Mouse (Mus musculus) cerebellum, adult 11 months (tissue): ENCODE data around the gene Enpp1.

Source experiments
- DNase-seq: peaks from one replicate; pipeline ENCODE4 v3.0.0; 2022

Enpp1 gene

GRCm38 (mm10) chr10:24711480-24712366 lies at the start of gene Enpp1:
Gene Enpp1, minus strand, starts transcription at chr10:24712159.
- DNase-seq = peak; percentile 9

DNA sequence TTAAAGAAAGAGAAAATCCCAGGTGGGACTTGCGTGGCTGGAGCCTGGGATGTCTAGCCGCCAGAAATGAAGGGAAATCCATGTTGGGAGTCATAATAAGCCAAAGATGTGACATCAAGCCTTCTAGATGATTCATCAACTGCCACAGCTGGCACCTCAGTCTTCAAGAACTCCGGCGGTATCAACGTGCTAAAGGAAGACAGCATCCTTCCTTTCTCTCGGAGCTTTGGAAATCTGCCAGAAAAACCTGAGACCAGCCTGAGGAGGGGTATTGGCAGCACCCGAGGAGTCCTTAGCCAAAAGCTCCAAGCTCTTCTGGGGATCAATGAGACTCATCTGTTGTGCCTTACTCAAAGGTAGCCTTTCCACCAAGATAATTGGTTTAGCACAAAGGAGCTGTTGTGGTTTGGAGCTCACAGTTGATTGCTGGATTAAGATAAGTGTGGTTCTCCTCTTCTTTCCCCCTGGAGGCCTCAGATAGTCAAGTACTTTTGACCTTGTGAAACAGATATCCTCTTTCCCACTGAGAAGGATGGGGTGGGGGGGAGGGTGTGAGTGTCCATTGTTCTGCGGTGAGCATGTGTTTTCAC lies 46.5 kb upstream of the Enpp1 start:
- no peak for DNase-seq

DNA sequence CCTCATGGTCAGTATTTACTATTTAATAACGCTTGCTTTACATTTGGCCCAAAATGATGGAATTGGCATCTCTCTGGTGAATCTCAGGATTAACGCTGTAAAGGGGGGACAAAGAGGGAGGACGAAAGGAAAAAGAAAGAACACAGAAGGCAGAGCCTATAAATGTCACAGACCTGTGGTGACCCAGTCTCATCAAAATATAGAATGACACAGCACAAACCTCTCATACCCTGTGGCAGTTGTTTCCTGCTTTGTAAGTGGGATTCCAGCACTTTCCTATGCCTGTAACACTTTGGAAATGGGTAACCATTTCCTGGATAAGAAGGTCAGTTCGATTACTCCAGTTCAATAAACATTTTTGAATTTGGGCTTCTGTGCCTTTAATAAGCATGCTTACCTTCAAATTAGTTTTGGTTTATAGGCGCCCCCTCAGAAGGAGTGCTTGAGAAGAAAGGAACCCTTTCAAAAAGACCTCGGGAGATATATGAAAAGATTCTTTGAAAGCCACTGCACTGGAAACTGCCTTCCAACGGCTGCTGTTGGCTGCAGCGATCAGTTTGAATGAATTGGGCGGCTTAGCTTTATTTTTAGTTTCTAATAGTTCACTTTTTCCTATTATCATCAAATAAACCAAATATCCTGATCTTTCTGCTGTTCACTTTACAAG lies 43.0 kb upstream of the Enpp1 start:
- no peak for DNase-seq

- DNase-seq = no peak
These were observed 42.4 kb upstream of the Enpp1 start for GRCm38 (mm10) chr10:24754251-24754835.

GRCm38 (mm10) chr10:24753536-24754250 lies 41.7 kb upstream of the Enpp1 start:
- DNase-seq = no peak

GRCm38 (mm10) chr10:24742950-24743487 lies 31.1 kb upstream of the Enpp1 start:
- DNase-seq = no peak

- no peak for DNase-seq
These were observed 29.6 kb upstream of the Enpp1 start for GRCm38 (mm10) chr10:24741229-24742198.

GRCm38 (mm10) chr10:24739171-24739570 lies 27.2 kb upstream of the Enpp1 start:
- no peak for DNase-seq

- DNase-seq = no peak
These were observed 26.5 kb upstream of the Enpp1 start for GRCm38 (mm10) chr10:24738456-24738855.

DNA sequence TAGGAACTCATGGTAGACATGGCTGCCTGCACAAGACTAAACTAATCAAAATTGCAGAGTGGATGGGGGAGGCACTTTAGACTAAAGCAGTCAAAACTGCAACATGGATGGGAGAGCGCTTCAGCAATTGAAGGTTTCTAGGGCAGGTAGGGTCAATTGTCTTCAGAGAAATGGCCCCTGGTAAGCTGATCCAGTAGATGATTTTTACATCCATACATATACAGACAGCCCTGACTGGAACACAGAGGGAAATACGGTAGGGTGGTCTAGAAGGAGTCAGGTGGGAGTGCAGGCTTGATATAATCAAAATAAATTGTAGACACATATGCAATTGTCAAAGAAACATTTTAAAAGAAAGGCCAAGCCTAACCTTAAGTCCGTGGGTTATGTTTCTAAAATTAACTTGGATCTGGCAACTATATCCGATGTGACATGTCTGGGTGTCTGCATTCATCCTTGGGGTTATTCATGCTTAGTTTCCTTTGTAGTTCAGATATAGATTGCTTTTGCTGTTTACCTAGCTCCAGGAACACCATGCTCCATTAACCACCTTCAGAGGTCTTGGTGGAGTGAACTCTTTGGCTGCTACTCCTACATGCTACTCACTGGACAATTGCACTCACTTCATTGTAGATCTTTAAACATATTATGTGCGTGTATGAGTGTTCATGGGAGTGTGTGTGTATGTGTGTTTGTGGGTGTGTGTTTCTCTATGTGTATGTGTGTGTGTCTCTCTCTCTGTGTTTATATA lies 23.2 kb upstream of the Enpp1 start:
- DNase-seq = no peak

DNA sequence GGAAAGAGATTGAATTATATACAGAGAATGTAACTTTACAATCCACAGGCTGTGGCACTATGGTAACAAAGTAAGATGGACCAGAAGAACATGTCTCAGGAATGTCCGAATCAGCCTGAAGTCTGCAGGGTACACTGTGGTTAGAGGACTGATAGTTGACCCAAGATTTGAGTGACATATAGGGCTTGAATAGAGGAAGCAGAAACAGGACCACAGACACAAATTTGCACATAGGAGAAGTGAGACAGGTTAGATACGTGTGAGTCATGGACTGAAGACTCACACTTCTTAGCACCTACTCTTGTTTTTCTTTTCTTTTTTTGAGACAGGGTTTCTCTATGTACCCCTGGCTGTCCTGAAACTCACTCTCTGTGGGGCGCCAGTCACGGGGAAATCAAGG lies 15.5 kb upstream of the Enpp1 start:
- no peak for DNase-seq

GRCm38 (mm10) chr10:24725197-24725596 lies 13.2 kb upstream of the Enpp1 start:
- no peak for DNase-seq

DNA sequence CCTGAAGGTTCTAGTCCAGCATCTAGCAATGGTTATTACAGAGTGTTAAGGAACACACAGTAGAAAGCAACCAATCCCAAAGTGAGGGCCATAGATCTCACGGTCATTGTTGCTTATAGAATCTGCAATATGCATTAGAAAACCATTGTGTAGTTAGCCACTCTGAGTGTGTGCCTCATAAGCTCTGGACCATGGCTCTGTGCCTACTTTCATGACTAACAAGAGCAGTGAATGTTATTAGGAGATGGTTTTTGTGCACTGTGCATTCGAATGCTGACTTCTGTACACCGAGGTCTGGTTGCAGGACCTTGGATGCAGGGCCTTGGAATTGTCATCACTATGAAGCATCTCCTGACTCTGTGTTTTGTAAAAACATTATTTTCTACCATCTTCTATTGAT lies 9.9 kb upstream of the Enpp1 start:
- no peak for DNase-seq

DNA sequence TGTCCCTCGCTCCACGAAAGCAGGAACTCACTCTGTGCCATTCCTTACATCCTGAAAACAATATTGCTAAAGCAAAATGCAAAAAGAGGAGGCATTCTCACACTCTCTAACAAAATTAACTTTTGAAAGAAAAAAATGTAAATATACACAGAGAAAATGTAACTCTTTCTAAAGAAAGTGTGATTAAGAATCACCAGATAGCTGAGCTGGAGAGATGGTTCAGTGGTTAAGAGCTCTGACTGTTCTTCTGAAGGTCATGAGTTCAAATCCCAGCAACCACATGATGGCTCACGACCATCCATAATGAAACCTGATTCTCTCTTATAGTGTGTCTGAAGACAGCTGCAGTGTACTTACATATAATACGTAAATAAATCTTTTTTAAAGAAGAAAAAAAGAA lies 7.4 kb upstream of the Enpp1 start:
- no peak for DNase-seq

DNA sequence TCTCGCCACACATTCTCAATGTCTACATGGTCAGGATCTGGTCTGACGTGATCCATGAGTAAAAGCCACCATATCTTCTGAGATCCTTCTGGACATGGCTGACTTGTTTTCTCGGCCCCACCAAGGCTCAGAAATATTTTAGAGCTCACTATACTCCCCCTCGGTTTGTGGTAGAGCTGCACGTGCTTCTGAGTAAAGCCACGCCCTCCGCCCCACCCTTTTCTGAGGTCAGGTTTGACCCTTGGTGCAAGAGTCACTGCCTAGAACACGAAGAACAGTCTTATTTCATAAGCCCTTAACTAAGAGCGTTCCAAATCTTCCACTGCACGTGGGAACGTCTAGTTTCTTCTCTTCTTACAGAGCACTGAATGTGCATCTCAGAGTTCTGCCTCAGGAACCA lies 6.8 kb upstream of the Enpp1 start:
- no peak for DNase-seq

GRCm38 (mm10) chr10:24718058-24718457 lies 6.1 kb upstream of the Enpp1 start:
- no peak for DNase-seq

DNA sequence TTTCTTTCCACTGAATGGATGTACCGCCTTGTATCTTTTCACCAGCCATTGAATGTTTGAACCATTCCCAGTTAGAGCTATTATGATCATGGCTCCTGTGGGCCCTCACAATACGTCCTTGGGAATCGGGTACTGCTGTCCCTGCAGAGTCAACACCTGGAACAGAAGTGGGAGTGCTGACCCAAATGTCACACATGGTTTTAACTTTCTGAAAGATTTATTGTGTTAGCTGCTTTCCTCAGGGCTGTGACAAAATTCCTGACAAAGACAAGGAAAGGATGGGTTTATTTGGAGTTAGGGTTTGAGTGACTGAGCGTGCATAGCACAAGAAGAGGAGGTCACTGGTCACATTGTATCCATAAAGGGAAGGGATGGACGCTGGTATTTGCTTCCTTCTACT lies 4.3 kb upstream of the Enpp1 start:
- DNase-seq = no peak

DNA sequence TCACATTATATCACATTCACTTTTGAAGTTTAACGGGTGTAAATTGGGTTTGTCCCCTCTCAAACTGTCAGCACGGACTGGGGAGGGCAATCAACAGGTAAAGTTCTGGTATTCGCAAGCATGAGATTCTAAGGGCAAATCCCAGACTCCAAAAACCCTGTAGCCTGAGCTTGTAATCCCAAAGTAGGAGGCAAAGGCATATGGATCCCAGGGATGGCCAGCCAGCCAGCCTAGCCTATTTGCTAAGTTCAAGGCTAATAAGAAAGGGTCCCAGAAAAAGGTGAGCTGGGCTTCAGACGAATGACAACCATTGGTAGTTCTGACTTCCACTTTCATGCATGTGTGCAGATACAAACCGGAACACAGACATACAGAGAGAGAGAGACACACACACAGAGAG lies 942 bp upstream of the Enpp1 start:
- DNase-seq = no peak

DNA sequence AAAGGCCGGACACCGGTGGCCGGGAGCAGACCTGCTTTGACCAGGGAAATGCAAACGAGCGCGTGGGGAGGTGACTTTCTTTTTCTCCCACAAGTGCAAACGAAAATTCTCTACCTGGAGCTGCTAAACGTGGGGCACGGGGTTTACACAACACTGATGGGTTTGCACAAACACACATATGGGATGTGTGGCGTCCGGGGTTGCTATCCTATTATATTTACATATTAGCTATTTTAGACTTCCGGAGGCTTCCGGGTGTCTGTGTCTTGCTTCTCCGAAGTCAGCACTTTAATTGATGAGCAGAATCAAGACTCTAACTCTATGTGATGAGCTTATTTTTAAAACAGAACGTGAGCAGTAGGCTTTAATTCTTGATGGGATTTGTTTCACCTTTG lies 405 bp upstream of the Enpp1 start:
- DNase-seq = no peak

GRCm38 (mm10) chr10:24711071-24711470 lies 888 bp downstream of the Enpp1 start:
- no peak for DNase-seq

GRCm38 (mm10) chr10:24710361-24710760 lies 1.6 kb downstream of the Enpp1 start:
- DNase-seq = no peak
